Mouse (Mus musculus): Measurements from ENCODE around the gene Cttnbp2nl. TPM values are rescaled to one million over a fixed set of nuclear protein-coding genes. Genes with fewer than 3 reads are reported as not detected.

Cttnbp2nl gene
- total RNA-seq, 1 experiment from 2014 or later, result under 0.01 TPM

DNA sequence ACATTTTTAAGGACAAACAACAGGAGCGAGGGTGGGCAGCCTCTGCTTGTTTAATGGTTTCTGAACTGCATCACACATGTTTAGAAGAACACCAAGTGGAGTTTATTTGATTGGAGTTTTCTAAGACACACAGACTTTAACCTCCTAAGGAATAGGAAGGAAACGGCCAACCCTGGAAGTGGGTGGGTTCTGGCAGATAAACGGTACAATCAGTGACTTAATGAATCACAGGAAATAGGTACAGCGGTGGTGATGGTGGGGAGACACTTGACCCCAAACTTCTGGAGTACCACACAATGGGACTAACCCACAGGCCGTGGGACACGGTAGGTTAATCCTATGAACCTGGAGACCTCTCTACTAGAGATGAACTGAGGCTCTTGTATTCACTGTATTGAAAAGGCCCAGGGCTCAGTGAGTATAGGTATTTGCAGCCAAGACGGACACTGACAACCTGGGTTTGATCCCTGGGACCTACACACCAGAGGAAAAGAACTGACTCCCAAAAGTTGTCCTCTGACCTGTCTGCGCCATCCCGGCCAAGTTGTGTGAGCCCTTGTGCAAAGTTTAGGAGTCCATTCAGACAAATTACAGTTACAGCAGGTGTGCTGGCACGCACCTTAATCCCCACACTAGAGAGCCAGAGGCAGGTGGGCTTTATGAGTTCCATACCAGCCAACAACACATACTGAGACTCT, 34.7 kb downstream of the Cttnbp2nl start:
- ATAC-seq (replicated peaks; ENCODE audit: low read depth, poor library complexity, severe bottlenecking), result no peak

DNA sequence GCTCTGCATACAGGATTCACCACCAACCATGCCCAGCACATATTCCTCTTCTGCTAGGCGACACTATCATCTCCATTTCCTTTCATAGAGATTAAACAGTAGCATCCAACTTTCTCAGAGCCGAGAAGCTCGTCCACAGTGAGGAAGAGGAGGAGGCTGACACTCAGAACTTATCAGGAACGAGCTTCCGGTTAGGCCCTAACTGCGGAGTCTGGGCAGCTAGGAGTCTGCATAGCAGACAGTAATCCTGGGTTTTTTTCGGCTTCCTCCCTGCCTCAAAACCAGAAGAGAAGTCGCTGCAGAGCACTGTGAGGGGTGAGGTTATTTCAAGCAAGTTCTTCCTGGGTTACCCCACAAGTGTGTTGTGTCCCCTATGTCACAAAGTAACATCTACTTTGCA, 35.6 kb downstream of the Cttnbp2nl start:
- no peak for ATAC-seq (replicated peaks; ENCODE audit: low read depth, poor library complexity, severe bottlenecking)

DNA sequence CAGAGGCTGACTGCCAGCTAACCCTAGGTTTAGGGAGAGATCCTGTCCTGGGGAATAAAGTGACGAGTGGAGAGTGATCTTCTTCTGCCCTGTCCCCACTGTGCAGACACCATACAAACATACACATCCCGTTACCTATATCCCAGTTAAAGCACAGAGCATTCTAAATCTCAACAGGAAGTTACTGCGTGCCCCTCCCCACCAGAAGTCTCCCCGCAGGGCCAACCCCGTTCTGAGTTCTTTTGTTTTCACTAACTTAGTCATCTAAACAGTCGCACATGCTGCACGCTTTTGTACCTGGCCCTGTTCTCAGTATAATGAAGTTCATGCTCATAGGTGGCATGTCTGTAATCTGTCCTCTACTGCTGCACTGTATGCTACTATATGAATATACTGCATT, 36.7 kb downstream of the Cttnbp2nl start:
- no peak for ATAC-seq (replicated peaks; ENCODE audit: low read depth, poor library complexity, severe bottlenecking)

DNA sequence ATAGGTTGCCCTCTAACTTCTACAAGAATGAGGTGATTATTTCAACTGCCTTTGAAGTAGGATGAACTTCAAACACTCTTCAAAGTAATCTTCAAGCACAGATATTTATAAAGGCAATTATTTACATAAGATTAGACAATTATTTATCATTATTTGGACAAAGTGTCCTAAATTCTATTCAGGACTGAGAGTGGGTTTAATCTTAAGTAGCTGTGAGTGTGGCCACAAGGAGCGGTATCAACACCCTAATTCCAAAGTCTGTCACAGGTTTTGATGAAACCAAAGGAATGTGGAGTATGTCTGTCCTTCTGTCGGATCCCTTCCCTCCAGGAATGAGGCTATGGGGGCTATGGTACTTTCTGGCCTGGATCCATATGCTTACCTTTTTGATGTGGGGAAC, 38.0 kb downstream of the Cttnbp2nl start:
- ATAC-seq (replicated peaks; ENCODE audit: low read depth, poor library complexity, severe bottlenecking), result no peak

DNA sequence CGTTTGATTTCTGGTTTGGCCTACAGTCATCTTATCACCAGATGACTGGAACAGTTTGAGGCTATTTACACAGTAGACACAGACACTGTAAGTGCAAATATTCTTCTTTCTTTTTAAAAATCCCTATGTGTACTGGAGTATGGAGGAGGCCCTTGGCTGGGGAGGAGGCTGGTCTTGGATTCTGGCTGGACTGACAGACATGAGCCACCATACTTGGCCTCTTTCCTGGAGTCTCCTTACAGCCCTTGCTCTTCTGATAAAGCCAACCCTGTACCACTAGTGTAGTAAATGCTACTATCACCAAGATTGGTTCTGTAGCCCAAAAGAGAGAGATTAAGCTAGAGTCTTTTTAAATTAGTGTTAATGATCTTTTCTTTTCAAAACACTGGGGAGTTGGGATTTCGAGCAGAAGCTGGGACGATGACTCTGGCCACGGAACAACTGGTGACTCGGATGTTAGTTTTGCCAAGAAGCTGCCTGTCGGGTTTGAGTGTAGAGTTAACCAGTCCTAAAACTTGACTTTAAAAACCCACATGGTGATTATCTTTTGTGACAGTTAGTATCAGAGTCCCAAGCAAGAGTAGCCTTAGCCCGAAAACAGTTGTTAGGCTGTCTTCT, 40.1 kb downstream of the Cttnbp2nl start:
- no peak for ATAC-seq (replicated peaks; ENCODE audit: low read depth, poor library complexity, severe bottlenecking)

DNA sequence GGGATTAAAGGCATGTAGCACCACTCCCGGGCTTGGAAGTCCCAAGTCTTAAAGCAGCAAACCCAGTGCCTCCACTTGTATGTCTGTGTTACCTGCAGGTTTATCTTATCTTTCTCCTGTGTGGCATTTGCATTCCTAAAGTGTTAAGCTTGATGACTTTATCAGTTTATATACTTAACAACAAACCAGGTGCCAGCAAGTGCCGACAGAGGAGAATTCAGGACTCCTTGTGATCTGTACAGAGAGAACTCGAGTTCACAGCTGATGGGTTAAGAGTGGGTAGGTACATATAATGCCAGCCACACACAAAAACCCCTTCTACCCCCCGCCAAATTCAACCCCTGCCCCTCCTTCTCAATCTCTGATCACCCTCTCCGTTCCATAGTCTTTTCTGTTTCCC, 41.1 kb downstream of the Cttnbp2nl start:
- ATAC-seq (replicated peaks; ENCODE audit: low read depth, poor library complexity, severe bottlenecking), result no peak

DNA sequence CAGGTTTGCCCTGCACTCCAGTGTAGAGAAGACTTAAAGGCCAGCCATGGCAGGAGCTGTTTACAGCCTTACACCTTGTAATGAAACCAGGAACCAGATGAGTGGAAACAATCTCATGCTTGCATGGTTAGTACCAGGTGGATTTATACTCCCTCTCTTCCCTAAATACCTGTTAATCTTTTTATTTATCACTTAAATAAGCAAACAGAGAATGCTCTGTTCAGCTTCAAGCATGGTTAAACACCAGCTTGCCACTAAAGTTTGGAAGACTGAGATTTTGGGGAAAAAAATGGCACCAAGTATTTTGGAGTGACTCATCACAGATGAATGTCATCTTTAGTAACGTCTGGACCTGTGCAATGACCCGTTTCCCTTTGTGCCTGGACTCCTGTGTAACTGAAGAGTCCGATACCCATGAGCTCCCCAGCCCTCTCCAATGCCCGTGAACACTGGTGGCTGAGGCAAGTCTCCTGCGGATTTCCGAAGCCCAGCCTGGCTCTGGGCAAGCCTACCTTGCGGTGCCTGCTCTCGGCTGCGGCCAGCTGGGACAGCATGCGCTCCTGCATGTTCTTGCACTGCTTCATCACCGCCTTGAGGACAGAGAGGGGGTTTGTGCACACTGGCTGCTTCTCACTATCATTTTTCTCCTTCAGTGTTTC, 42.1 kb downstream of the Cttnbp2nl start:
- no peak for ATAC-seq (replicated peaks; ENCODE audit: low read depth, poor library complexity, severe bottlenecking)

DNA sequence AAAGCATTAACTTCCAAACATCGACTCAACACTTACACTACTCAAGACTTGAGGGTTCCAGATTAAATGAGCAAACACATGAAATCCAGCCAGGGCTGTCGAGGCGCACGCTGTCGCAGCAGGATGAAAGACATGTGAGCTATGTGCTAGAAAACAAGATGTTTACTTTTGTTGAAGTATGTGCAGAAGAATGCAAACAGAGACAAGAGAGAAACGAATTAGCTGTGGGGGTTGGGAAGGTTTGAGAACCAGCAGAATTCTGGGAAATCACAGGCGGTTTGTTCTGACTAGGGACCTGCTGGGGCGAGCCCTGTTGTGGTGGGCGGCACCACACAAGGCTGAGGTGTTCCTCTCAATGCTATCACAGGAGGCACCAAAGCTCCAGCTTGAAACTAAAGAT, 44.9 kb downstream of the Cttnbp2nl start:
- no peak for ATAC-seq (replicated peaks; ENCODE audit: low read depth, poor library complexity, severe bottlenecking)

DNA sequence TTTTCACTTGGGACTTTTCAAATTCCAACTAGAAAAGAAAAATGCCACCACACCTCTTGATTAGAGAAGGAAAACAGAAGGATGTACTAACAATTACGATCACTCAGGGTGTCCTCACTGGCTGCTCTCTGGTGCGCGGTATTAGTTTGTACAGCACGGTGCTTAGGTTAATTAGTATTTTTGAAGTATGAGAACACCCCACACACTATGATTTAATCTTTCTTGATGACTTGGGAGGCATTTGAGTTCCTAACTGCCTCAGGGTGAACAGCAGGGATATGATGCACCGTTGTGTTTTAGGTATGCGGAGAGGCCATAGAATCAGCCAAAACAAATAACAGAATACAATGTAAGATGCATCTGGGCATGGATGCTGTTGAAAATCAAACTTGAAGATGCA, 46.8 kb downstream of the Cttnbp2nl start:
- no peak for ATAC-seq (replicated peaks; ENCODE audit: low read depth, poor library complexity, severe bottlenecking)

DNA sequence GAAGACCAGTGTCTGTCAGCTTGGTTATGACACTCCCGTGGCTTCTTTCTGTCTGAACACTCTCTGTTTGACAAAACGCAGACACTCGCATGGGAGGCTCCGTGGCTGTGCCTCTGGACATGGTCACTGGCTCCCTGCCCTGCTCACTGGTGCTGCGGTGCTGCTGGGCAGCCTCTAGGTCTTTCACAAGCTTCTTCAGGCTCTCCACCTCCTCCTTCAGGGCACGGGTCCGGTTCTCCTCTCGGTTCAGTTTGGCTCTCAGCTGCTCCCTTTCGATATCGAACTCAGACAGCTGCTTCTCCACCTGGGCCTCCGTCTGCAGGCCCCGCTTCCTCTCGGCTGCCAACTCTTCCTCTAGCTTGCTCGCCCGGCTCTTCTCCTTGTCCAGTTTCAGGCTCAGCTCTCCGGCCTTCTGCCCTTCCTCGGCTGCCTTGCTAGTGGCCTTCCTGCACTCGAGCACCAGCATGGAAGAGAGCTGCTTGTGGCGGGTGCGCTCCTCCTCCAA, 47.3 kb downstream of the Cttnbp2nl start:
- ATAC-seq (replicated peaks; ENCODE audit: low read depth, poor library complexity, severe bottlenecking), result no peak

DNA sequence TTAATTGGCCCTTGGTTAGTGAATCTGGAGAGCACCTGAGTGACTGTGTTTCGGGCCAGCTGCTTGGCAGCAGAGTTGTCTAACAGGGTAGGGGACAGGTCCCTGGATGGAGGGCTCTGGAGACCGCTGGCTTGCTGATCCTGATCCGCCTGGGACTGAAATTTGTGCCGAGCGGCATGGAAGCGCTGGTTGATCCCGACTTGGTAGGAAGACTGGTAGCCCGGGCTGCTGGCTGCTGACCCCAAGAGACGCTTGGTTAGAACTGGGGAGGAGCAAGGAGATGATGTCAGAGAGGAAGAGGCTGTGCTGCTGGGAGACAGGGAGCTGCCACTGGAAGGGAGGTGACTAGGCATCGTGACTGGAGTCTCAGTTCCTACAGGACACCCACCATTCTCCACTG, 47.9 kb downstream of the Cttnbp2nl start:
- no peak for ATAC-seq (replicated peaks; ENCODE audit: low read depth, poor library complexity, severe bottlenecking)

DNA sequence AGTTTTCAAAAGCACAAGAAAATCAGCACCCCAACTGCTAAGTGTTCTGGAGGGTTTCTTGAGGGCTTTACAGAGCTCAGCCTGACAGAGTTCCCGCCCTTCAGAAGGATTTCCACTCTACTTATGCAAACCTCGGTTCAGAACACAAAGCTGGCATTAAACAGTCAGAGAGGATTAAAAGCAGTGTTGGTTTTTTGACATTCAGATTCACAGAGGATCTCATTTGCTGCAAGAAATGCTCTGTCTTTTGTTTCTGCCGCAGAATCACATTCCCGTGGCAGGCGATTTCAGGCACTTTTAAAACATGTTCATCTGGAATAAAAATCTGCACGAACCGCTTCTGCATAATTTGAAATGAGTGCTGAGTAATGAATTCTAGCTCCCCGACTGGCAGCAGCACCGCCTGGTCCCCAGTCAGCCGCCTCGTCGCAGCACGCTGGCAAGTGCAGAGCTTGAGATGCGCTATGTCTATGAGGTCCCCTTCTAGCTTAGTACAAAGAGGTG, 48.9 kb downstream of the Cttnbp2nl start:
- no peak for ATAC-seq (replicated peaks; ENCODE audit: low read depth, poor library complexity, severe bottlenecking)

DNA sequence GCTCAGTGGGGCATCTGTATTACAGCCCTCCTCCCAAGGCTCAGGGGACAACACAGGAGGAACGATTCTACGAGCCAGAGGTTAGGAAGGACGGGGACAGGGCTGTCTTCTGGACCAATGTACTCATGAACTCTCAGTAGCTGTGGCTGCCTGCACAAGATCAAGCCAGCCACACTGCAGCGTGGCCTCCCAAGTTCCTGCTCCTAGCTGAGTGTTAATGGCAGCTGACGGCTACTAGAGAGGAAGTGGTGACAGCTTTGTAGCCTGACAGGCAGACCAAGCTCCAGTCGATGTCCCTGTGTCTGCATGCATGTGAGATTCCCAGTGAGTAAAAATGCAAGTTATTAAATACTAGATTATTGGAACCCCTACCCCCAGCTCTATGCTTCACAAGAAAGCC, 51.6 kb downstream of the Cttnbp2nl start:
- ATAC-seq (replicated peaks; ENCODE audit: low read depth, poor library complexity, severe bottlenecking), result peak; percentile 74

DNA sequence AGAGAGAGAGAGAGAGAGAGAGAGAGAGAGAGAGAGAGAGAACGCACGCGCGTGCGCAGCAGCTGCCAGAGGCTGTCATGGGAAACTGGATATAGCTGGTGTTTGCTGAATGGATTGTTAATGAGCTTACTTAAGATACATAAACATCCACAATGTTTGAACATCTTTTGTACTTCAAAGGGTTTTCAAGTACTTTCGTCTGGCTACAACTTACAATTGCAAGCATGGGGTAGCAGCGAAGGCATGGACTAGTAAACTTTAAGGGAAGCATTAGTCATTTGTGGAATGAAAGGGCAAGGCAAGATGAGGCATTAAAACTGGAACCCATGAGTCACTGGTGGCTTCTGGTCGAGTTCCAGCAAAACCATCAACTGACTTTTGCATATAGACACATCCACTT, 52.4 kb downstream of the Cttnbp2nl start:
- no peak for ATAC-seq (replicated peaks; ENCODE audit: low read depth, poor library complexity, severe bottlenecking)

DNA sequence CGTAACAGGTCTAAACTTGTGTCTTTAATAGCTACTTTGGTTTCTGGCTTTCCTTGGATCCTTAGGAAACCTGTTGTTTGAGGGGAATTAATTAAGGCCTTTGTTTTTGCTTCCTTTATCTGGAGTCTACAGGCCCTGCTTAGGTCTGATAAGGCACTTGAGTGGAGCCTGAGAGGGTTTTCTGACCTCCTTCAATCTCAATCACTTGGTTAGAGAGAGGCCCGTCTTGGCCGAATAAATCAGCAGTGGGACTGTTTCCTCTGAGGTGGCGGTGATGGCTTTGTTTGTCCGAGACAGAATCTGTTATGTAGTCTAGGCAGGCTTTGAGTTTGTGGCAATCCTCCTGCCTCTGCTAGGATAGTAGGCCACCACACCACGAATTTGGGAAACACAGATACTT, 55.4 kb downstream of the Cttnbp2nl start:
- ATAC-seq (replicated peaks; ENCODE audit: low read depth, poor library complexity, severe bottlenecking), result no peak

DNA sequence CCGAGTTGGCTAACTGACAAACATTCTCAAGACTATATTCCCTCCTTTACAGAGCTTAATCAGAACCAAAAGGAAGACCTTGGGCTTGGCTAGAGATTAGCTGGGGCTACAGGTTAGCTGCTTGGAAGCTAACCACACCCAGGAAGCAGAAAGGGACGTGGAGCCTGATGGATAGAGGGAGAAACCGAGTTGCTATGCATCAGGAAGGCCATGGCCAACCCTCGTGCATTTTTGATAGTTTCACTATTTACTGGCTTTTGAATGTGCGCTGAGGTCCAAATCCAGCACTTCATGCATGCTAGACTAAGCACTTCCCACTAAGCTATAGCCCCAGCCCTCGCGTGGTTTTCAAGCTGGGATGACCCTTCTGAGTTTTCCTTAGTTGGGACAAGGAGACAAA, 57.2 kb downstream of the Cttnbp2nl start:
- no peak for ATAC-seq (replicated peaks; ENCODE audit: low read depth, poor library complexity, severe bottlenecking)

DNA sequence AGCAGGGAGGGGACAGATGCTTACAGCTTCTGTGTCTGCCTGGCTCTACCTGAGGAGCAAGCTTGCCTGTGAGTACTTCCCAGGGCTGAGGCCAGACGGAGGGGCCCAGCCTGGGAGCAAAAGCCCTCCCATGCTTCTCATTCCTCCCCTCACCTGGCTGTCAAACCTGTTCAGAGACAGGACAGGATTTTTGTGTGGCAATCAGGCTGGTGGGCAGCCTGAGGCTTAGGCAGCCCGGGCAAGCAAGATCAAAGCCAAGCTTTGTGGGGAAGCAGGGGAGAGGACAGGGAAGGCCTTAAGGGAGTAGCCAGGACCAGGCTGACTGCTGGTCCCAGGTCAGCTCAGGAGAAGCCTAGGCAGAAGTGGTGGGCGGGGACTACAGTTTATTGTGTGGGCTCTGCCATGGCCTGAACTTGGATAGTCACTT, 58.5 kb downstream of the Cttnbp2nl start:
- no peak for ATAC-seq (replicated peaks; ENCODE audit: low read depth, poor library complexity, severe bottlenecking)

DNA sequence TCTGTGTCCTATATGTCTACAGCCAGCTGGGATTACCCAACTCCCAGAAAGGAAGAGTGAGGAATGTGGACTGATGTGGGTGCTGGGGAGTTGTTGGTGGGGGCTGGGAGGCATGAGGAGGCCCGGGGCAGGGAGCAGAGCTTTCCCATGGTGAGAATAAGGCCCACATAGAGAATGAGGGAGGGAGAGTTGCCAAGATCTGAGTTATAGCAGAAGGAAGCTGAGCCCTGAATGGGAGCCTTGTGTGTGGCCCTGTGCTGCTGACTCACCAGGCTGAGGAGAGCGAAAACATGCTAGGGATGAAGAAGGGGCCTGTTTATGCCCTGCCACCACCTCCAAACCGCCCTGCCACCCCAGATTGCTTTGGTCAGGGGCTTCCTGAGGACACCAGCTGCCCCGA, 59.1 kb downstream of the Cttnbp2nl start:
- no peak for ATAC-seq (replicated peaks; ENCODE audit: low read depth, poor library complexity, severe bottlenecking)

DNA sequence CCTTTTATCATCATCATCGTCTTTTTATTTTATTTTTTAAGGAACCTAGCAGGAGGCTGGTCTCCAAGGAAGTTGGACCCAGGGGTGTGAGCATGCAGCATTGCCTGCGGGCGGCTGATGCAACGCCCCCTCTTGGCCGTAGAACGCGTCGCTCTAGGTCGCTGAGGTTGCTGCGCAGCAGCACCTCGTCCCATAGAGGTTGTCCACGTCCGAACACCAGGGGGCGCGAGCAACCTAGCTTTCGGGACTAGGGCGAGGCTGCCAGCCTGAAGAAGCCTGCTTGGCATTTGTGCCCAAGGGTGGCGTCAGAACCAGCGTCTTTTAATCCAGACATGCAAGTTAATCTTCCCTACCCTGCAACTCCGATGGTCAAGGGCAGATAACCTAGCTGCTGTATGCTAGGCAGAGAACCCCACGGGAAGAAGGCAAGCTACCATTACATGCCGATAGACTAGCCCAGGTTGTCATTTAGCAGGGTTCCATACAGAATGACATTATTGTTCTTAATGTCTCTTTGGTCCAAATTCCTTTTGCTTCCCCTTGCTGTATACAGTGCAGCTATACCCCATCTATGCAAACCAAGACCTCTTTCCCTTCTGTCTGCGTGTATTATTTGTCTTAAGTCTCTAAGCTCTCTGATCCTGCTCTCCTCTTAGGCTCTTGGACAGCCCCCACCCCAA, 60.1 kb downstream of the Cttnbp2nl start:
- ATAC-seq (replicated peaks; ENCODE audit: low read depth, poor library complexity, severe bottlenecking), result peak; percentile 99

DNA sequence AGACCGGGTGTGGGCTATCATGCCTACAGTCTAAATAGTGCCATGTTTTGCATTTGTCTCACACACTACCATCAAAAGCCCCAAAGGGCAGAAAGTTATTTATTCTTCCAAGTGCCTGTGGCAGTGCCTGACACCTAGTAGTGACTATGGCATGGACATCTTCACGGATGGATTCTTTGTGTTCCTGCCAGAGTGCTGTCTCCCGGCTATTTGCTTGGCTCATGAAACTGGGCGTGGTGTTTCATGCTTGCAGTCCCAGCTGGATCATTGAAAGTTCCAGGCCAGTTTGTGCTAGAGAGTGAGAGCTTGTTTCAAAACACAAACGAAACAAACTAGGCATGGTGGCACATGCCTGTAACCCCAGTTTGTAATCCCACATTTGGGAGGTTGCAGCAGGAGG, 61.2 kb downstream of the Cttnbp2nl start:
- no peak for ATAC-seq (replicated peaks; ENCODE audit: low read depth, poor library complexity, severe bottlenecking)

DNA sequence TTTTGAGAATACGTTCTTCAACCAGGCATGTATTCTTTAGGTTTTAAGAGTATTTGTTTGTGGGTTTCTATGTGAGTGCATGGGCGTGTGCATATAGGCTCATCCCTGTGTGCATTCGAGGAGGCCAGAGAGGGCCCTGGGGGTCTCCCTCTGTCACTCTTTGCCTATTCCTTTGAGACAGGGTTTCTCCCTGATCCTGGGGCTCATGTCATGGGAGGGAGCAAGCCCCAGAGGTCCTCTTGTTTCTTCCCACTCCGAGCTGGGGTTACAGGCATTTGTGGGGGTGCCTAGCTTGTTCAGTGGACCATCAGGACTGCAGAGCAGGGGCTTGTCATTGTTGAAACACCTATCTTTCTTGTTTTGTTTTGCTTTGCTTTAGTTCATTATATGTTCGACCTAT, 65.1 kb downstream of the Cttnbp2nl start:
- ATAC-seq (replicated peaks; ENCODE audit: low read depth, poor library complexity, severe bottlenecking), result no peak
